ENCODE assay signal across 17 mouse cellular contexts in the genomic region with DNA sequence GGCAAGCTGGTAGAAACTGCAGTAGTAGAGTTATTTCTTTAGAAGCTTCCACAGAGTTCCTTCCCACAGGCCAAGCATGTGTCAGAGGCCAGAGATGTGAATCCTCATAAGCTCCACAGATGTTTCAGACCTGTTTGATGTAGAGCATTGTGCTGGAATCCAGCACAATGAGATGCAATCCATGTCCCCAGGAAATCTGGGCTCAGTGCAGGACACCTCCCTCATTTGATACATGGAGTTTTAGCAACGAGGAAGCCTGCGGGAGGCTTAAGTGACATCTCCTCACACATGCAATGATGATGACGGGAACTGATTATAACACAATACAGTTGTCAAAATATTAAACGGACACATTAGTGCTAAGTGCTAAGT.
"Had no signal": no experiment of that assay in that cellular context is flagged by ENCODE, and none has a peak within 500 bp of the region (broad histone marks: within the 10 kb centered on the region; RNA-seq: fewer than 3 reads in every experiment).

No protein-coding gene starts in this region.

- DNase-seq: midbrain, embryonic 14.5 days; retina, postnatal 1 day; right cerebral cortex, adult 18-20 months; right cerebral cortex, postnatal 25 days; right cerebral cortex, postnatal 4 days; spleen, adult 18-20 months; thymus, adult 18-20 months; thymus, postnatal 14 days; thymus, postnatal 36 days had no signal

- H3K36me3 ChIP-seq: liver, embryonic 12.5 days; midbrain, embryonic 10.5 days; midbrain, embryonic 12.5 days; neural tube, embryonic 13.5 days; neural tube, embryonic 15.5 days had no signal

- H3K27ac ChIP-seq: liver, embryonic 12.5 days; liver, embryonic 14.5 days; midbrain, embryonic 10.5 days; midbrain, embryonic 12.5 days; neural tube, embryonic 13.5 days; neural tube, embryonic 15.5 days had no signal

- H3K4me2 ChIP-seq: liver, embryonic 12.5 days; midbrain, embryonic 12.5 days; neural tube, embryonic 13.5 days; neural tube, embryonic 15.5 days had no signal

- ATAC-seq: liver, embryonic 12.5 days; midbrain, embryonic 16.5 days had no signal

- H3K4me3 ChIP-seq: liver, embryonic 12.5 days; midbrain, embryonic 10.5 days; midbrain, embryonic 12.5 days; myocyte; neural tube, embryonic 13.5 days; neural tube, embryonic 15.5 days had no signal

- H3K27me3 ChIP-seq: liver, embryonic 12.5 days; midbrain, embryonic 12.5 days; neural tube, embryonic 13.5 days; neural tube, embryonic 15.5 days had no signal

- H3K9ac ChIP-seq: liver, embryonic 12.5 days; liver, embryonic 14.5 days; midbrain, embryonic 12.5 days; neural tube, embryonic 13.5 days; neural tube, embryonic 15.5 days had no signal

- H3K4me1 ChIP-seq: liver, embryonic 12.5 days; midbrain, embryonic 10.5 days; midbrain, embryonic 12.5 days; neural tube, embryonic 13.5 days; neural tube, embryonic 15.5 days had no signal

- H3K9me3 ChIP-seq: midbrain, embryonic 12.5 days; neural tube, embryonic 13.5 days; neural tube, embryonic 15.5 days had no signal
